Mouse (Mus musculus): ENCODE measurements around the gene Dnal1. TPM values are rescaled to one million over a fixed set of nuclear protein-coding genes. Genes with fewer than 3 reads are reported as not detected.
A peak's percentile ranks its signal among the peaks of the same experiment; 100 is the strongest.

The Dnal1 gene
- total and polyA plus RNA-seq, 3 experiments, result 1.3 to 1.7 TPM; not detected in 1

DNA sequence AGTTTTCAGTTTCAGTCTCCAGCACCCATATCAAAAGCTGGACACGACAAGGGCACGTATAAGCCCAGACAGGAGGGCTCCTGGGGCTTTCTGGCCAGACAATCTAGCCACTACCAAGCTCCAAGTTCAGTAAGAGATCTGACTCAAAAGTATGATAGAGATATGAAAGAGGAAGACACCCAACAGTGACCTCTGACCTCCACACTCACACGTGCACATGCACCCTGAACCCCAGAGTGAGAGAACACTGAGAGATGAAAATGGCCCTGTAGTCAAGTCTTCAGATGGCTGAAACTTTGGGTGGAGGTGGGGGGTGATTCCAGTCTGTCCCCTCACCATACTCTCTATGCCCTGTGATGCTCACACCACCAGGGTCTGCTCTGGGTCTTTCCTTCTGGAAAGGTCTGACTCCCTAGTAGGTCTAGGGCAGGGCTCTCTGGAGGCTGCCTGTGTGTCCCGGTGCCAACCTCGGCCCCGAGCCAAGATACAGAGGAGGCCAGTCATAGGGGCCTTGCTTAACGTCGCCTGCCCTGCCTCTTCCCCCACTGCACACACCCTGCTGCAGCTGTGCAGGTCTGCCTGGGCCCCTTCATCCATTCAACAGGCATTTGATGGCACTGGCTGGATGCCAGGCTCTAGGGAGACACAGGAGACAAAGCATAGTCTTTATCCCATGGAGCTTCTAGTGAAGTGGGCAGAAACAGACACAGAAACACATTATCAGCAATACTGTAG, 66.7 kb downstream of the Dnal1 start:
- Histone ChIP-seq H3K36me3 (ENCODE audit: control insufficient read depth in 1 of 2, insufficient read depth in 2 of 2, low read length in 2 of 2) (peaks cover 5 to 62% of the 10 kb centered on the region in 2 experiments; a peak in 3 of 4 replicates), H3K27ac (ENCODE audit: control insufficient read depth, low read depth, low read length) (peak overlapping the region; percentile 8; the same call in 1 of the 2 replicates), H3K4me3 (ENCODE audit: control insufficient read depth in 1 of 2, insufficient read depth in 1 of 2, low read depth in 2 of 2, low read length in 2 of 2) (no peak overlapping the region), H3K4me1 (ENCODE audit: control insufficient read depth in 1 of 2, insufficient read depth in 2 of 2, low read length in 2 of 2) (peaks cover 42 to 59% of the 10 kb centered on the region in 2 experiments), H3K27me3 (ENCODE audit: control insufficient read depth in 1 of 2, insufficient read depth in 2 of 2, low read length in 2 of 2) (no peaks in the 10 kb centered on the region), H3K79me2 (ENCODE audit: control insufficient read depth, insufficient read depth, low read length, poor library complexity) (peaks cover 81% of the 10 kb centered on the region), H3K9ac (ENCODE audit: control insufficient read depth, low read depth, low read length, poor library complexity, severe bottlenecking) (no peak overlapping the region), H3K9me3 (replicated peaks; ENCODE audit: insufficient read depth, low read length) (no peaks in the 10 kb centered on the region)
- TF ChIP-seq RAD21 (IDR thresholded peaks at IDR 0.05; ENCODE audit: low read depth, low read length) (no peak), MXI1 (IDR thresholded peaks at IDR 0.05; ENCODE audit: low read depth, low read length) (peak; percentile 64; the same call in 1 of the 2 replicates), MAX (IDR thresholded peaks at IDR 0.05; ENCODE audit: low read length) (no peak; the same call in 1 of the 2 replicates), EP300 (IDR thresholded peaks at IDR 0.05; ENCODE audit: low read depth in 1 of 2, low read length in 2 of 2) (peak; percentile 4 to 42; a peak in 3 of 4 replicates), ETS1 (IDR thresholded peaks at IDR 0.05; ENCODE audit: low read depth, low read length) (peak; percentile 42; the same call in 1 of the 2 replicates), RCOR1 (IDR thresholded peaks at IDR 0.05; ENCODE audit: low read depth, low read length) (no peak), TAL1 (IDR thresholded peaks at IDR 0.05; ENCODE audit: low read length) (no peak), HCFC1 (IDR thresholded peaks at IDR 0.05; ENCODE audit: low read depth, low read length) (no peak), MYC (IDR thresholded peaks at IDR 0.05; ENCODE audit: low read depth, low read length) (0 out of 2 replicates have a peak, but pooled peaks have one; percentile 40), MYB (IDR thresholded peaks at IDR 0.05; ENCODE audit: low read depth, low read length) (no peak), SIN3A (IDR thresholded peaks at IDR 0.05; ENCODE audit: low read length) (0 out of 2 replicates have a peak, but pooled peaks have one; percentile 37), KAT2A (conservative IDR thresholded peaks at IDR 0.05; ENCODE audit: low read depth, low read length) (no peak), BHLHE40 (IDR thresholded peaks at IDR 0.05; ENCODE audit: borderline replicate concordance, low read depth, low read length) (peak; percentile 68; the same call in 1 of the 2 replicates), JUND (IDR thresholded peaks at IDR 0.05; ENCODE audit: low read depth, low read length) (no peak), NELFE (IDR thresholded peaks at IDR 0.05; ENCODE audit: low read depth, low read length) (no peak), POLR2AphosphoS2 (IDR thresholded peaks at IDR 0.05; ENCODE audit: low read length) (no peak), NRF1 (IDR thresholded peaks at IDR 0.05; ENCODE audit: insufficient read depth, low read depth, low read length, poor library complexity, severe bottlenecking) (0 out of 2 replicates have a peak, but pooled peaks have one; percentile 6), CHD2 (IDR thresholded peaks at IDR 0.05; ENCODE audit: low read length) (no peak), MEF2A (IDR thresholded peaks at IDR 0.05; ENCODE audit: extremely low read depth, insufficient replicate concordance, low read depth, low read length, poor library complexity, severe bottlenecking) (no peak), E2F4 (IDR thresholded peaks at IDR 0.05; ENCODE audit: borderline replicate concordance, low read depth, low read length) (no peak), GATA1 (IDR thresholded peaks at IDR 0.05; ENCODE audit: low read depth, low read length) (no peak), USF1 (IDR thresholded peaks at IDR 0.05; ENCODE audit: low read depth, low read length) (no peak), TCF12 (IDR thresholded peaks at IDR 0.05; ENCODE audit: low read depth, low read length) (no peak), ELF1 (IDR thresholded peaks at IDR 0.05; ENCODE audit: low read depth, low read length) (no peak), ZKSCAN1 (IDR thresholded peaks at IDR 0.05; ENCODE audit: low read depth, low read length) (no peak), CTCF (IDR thresholded peaks at IDR 0.05 in 2 of 3, conservative IDR thresholded peaks at IDR 0.05 in 1 of 3; ENCODE audit: control insufficient read depth in 1 of 3, insufficient read depth in 1 of 3, low read depth in 2 of 3, low read length in 3 of 3, poor library complexity in 1 of 3, severe bottlenecking in 1 of 3) (no peak), SMC3 (IDR thresholded peaks at IDR 0.05; ENCODE audit: low read depth, low read length) (no peak), USF2 (IDR thresholded peaks at IDR 0.05; ENCODE audit: borderline replicate concordance in 1 of 2, insufficient read depth in 1 of 2, low read depth in 1 of 2, low read length in 2 of 2) (no peak), POLR2AphosphoS5 (IDR thresholded peaks at IDR 0.05; ENCODE audit: borderline replicate concordance, low read depth, low read length) (no peak), MAZ (IDR thresholded peaks at IDR 0.05; ENCODE audit: low read depth, low read length) (no peak), UBTF (IDR thresholded peaks at IDR 0.05; ENCODE audit: borderline replicate concordance, insufficient read depth, low read depth, low read length) (0 out of 2 replicates have a peak, but pooled peaks have one; percentile 23), ZMIZ1 (IDR thresholded peaks at IDR 0.05; ENCODE audit: low read depth, low read length) (no peak), TBP (IDR thresholded peaks at IDR 0.05; ENCODE audit: low read depth, low read length) (0 out of 2 replicates have a peak, but pooled peaks have one; percentile 25)
- peak; percentile 60 for DNase-seq (ENCODE audit: low read depth, low spot score)
